Mouse (Mus musculus) testis, adult 2 months (tissue): ENCODE data around the gene Esrra. TPM values are rescaled to one million over a fixed set of nuclear protein-coding genes. Genes with fewer than 3 reads are reported as not detected.
"Not testable (repeated sequence)": the region's sequence is repeated elsewhere in the genome, so short reads cannot be mapped to it uniquely, and the experiment has no call there.

Source experiments
- H3K27ac ChIP-seq: fragments of 200-500 bp; 2 replicates; pipeline ENCODE4 v1.5.1; 2012; ENCODE audit warnings: low read depth, low read length; ENCODE audit not compliant: control insufficient read depth, insufficient read depth
- H3K27me3 ChIP-seq: fragments of 200-500 bp; 2 replicates; pipeline ENCODE4 v1.6.1; 2012; ENCODE audit warnings: mild to moderate bottlenecking, low read length, moderate library complexity; ENCODE audit not compliant: control insufficient read depth, insufficient read depth
- H3K36me3 ChIP-seq: fragments of 200-500 bp; 2 replicates; pipeline ENCODE4 v1.6.1; 2012; ENCODE audit warnings: mild to moderate bottlenecking, low read length; ENCODE audit not compliant: control insufficient read depth, insufficient read depth
- H3K4me1 ChIP-seq: fragments of 200-500 bp; 2 replicates; pipeline ENCODE4 v1.6.1; 2012; ENCODE audit warnings: low read length; ENCODE audit not compliant: control insufficient read depth, insufficient read depth
- H3K4me3 ChIP-seq: fragments of 200-500 bp; 2 replicates; pipeline ENCODE4 v1.5.1; 2012; ENCODE audit warnings: low read depth, mild to moderate bottlenecking, low read length, moderate library complexity, mixed read lengths; ENCODE audit not compliant: control insufficient read depth
- CTCF ChIP-seq: fragments of 200-500 bp; IDR thresholded peaks from 2 replicates; pipeline ENCODE4 v1.5.1; 2012; ENCODE audit warnings: low read depth, mild to moderate bottlenecking, inconsistent platforms, low read length, moderate library complexity; ENCODE audit not compliant: control insufficient read depth, insufficient read depth, insufficient replicate concordance
- POLR2A ChIP-seq: fragments of 200-500 bp; IDR thresholded peaks from 2 replicates; pipeline ENCODE4 v1.6.1; 2012; ENCODE audit warnings: low read depth, mild to moderate bottlenecking, inconsistent platforms, low read length, moderate library complexity; ENCODE audit not compliant: control insufficient read depth
- polyA plus RNA-seq: library from polyadenylated mRNA; depleted of rRNA; stranded (reverse); fragments of >200 nt; gene quantifications from 2 replicates; pipeline ENCODE4 v1.2.3, GENCODE M21; 2012

Esrra gene
- polyA plus RNA-seq, 1 experiment, result 13.3 TPM

GRCm38 (mm10) chr19:6916496-6916895 lies 5.1 kb downstream of the Esrra start:
- Histone ChIP-seq H3K4me3 (no peak overlapping the region), H3K27me3 (no peaks in the 10 kb centered on the region), H3K4me1 (peaks cover 12% of the 10 kb centered on the region), H3K27ac (no peak overlapping the region), H3K36me3 (peaks cover 4% of the 10 kb centered on the region; the same call in 1 of the 2 replicates)
- TF ChIP-seq POLR2A (no peak), CTCF (no peak)

- peaks cover 4% of the 10 kb centered on the region; the same call in 1 of the 2 replicates for H3K36me3 ChIP-seq
- no peaks in the 10 kb centered on the region for H3K27me3 ChIP-seq
- H3K4me3 ChIP-seq, result no peak overlapping the region
- TF ChIP-seq CTCF (no peak), POLR2A (no peak)
- no peak overlapping the region for H3K27ac ChIP-seq
- H3K4me1 ChIP-seq, result peaks cover 12% of the 10 kb centered on the region
These were observed 6.3 kb downstream of the Esrra start for GRCm38 (mm10) chr19:6915276-6915675.

GRCm38 (mm10) chr19:6914540-6914939 lies 7.1 kb downstream of the Esrra start:
- no peak for TF ChIP-seq POLR2A
- H3K27me3 ChIP-seq, result no peaks in the 10 kb centered on the region
- no peak overlapping the region for H3K4me3 ChIP-seq
- peaks cover 4% of the 10 kb centered on the region; the same call in 1 of the 2 replicates for H3K36me3 ChIP-seq
- peaks cover 7% of the 10 kb centered on the region for H3K4me1 ChIP-seq
- H3K27ac ChIP-seq, result no peak overlapping the region

DNA sequence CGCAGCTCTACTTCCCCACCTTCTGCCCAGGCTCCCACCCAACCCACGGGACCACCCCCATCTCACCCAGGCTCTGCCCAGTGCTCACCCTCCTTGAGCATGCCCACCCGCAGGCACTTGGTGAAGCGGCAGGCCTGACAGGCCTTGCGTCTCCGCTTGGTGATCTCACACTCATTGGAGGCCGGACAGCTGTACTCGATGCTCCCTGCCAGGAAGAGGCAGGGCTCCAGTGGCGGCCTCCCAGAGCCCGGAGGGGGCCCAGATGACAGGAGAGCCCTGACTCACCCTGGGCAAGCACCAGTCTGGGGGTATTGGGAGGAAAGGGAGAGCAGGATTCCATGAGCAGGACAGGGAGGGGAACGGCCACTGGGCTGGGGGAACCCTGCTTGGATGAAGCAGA lies 7.6 kb downstream of the Esrra start:
- Histone ChIP-seq H3K27me3 (no peaks in the 10 kb centered on the region), H3K4me3 (no peak overlapping the region), H3K4me1 (peaks cover 10% of the 10 kb centered on the region), H3K27ac (no peak overlapping the region), H3K36me3 (peaks cover 4% of the 10 kb centered on the region; the same call in 1 of the 2 replicates)
- TF ChIP-seq CTCF, result no peak
- no peak for TF ChIP-seq POLR2A

DNA sequence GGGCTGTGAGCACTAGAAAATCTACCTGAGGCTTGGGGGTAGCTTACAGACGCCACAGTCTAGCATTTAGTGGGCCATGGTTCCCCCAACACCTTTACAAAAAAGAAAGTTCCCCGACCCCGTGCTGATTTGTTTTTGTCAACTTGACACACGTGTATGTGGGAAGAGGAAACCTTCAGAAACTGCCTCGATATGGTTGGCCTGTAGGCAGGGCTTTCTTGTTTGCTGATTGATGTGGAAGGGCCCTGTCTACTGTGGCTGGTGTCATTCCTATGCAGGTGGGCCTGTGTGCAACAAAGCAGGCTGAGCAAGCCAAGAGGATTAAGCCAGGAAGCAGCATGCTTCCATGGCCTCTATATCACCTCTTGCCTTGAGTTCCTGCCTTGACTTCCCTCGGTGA lies 8.6 kb downstream of the Esrra start:
- H3K36me3 ChIP-seq, result peaks cover 4% of the 10 kb centered on the region; the same call in 1 of the 2 replicates
- no peaks in the 10 kb centered on the region for H3K27me3 ChIP-seq
- TF ChIP-seq CTCF (no peak), POLR2A (no peak)
- peaks cover 16% of the 10 kb centered on the region for H3K4me1 ChIP-seq
- no peak overlapping the region for H3K4me3 ChIP-seq
- H3K27ac ChIP-seq, result no peak overlapping the region

GRCm38 (mm10) chr19:6912205-6912970 lies 9.2 kb downstream of the Esrra start:
- no peak overlapping the region for H3K27ac ChIP-seq
- peaks cover 4% of the 10 kb centered on the region; the same call in 1 of the 2 replicates for H3K36me3 ChIP-seq
- no peak for TF ChIP-seq CTCF
- TF ChIP-seq POLR2A, result no peak
- no peaks in the 10 kb centered on the region for H3K27me3 ChIP-seq
- H3K4me1 ChIP-seq, result peaks cover 18% of the 10 kb centered on the region
- no peak overlapping the region for H3K4me3 ChIP-seq

DNA sequence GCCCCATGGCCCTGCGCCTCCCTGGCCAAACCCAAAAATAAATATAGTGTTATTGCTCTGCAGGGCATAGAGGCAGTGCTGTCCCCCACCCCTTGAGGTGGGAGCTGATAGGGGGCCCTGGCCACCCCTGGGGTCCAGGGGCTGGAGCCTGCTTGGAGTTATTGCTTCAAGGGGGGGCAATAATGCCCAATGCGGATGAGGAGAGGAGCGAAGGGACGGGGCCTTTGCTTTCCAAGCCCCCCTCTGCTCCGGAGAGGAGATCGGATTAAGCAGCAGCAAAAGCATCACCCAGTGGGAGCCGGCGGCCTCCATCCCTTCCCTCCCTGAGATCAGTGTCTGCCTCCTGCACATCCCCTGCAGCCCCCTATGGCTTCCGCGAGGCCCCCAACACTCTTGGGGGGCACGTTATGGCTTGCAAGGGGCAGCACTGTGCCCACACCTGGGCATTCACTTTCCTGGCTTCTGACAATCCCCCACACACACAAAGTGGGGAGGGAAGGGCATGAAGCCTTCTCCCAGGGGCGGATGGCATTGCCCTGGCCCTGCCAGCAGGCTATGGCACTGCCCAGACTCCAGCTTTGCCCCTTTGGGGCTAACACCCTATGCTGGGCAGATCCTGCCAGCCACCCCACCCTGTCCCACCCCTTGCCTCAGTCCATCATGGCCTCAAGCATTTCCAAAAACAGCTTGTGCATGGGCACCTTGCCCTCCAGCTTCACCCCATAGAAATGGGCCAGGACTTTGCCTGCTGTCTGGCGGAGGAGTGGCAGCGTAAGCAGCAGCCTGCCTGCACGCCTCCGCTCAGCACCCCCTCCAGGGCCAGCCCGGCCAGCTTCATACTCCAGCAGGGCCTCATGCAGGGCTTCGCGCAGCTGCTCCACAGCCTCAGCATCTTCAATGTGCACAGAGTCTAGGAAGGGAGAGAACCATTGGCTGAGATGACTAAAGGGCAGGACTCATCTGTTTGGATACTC lies 10.2 kb downstream of the Esrra start:
- Histone ChIP-seq H3K4me1 (peaks cover 23% of the 10 kb centered on the region), H3K4me3 (no peak overlapping the region; the same call in 1 of the 2 replicates), H3K36me3 (peaks cover 2% of the 10 kb centered on the region; the same call in 1 of the 2 replicates), H3K27ac (no peak overlapping the region), H3K27me3 (no peaks in the 10 kb centered on the region)
- TF ChIP-seq CTCF, result no peak

DNA sequence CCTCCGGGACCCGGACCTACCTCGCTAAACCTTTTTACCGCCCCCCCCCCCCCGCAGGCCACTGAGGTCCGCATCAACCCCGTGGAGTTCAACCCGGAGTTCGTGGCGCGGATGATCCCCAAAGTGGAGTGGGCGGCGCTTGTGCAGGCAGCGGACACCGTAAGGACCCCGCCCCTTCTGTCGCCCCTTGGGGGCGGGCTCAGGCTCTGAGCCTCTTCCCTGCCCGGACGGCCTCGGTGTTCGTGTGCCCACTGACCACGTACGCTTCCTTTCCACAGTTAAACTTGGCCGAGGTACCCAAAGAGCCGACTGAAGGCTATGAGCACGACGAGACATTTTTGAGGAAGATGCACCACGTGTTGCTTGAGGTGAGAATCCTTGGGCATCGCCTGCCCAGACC lies 11.3 kb downstream of the Esrra start:
- Histone ChIP-seq H3K27ac (peak overlapping the region; percentile 99), H3K4me1 (peaks cover 23% of the 10 kb centered on the region), H3K4me3 (peak overlapping the region; percentile 93)
- not testable (repeated sequence) for H3K27me3 ChIP-seq, H3K36me3 ChIP-seq
